ENCODE assay signal across 7 mouse cellular contexts in genomic region chr11:69395634-69396373, GRCm38 (mm10). TPM values are rescaled to one million over a fixed set of nuclear protein-coding genes. Genes with fewer than 3 reads are reported as not detected.
DNase-seq lines count a peak whose midpoint lies in the region; ATAC-seq lines count a peak whose summit lies in the region.

No protein-coding gene starts in this region.

- peak overlapping the region; percentile 98 for H3K27ac ChIP-seq in intestine, embryonic 16.5 days (ENCODE audit: low read length)
- H3K27ac ChIP-seq in midbrain, embryonic 11.5 days (ENCODE audit: low read depth, low read length): peak overlapping the region; percentile 85

- peak overlapping the region; percentile 74 for H3K4me2 ChIP-seq in intestine, embryonic 16.5 days (ENCODE audit: low read depth, low read length)
- peak overlapping the region; percentile 82 for H3K4me2 ChIP-seq in midbrain, embryonic 11.5 days

- peak; percentile 92 for ATAC-seq in intestine, embryonic 16.5 days
- ATAC-seq in midbrain, embryonic 11.5 days (ENCODE audit: low FRiP score): peak; percentile 87

- peak; percentile 83 to 88 for DNase-seq in adrenal gland, adult 18-20 months (ENCODE audit: low spot score in 2 of 2)
- DNase-seq in embryo, embryonic 11.5 days (ENCODE audit: low read depth, low spot score): peak; percentile 99
- peak; percentile 94 to 96 for DNase-seq in gastrocnemius, postnatal 36 days
- peak; percentile 96 for DNase-seq in left cerebral cortex, postnatal 36 days (ENCODE audit: low spot score in 2 of 2)
- DNase-seq in midbrain, embryonic 11.5 days (ENCODE audit: low spot score, missing footprints): peak; percentile 100
- peak; percentile 99 for DNase-seq in skeletal muscle tissue, adult 2 months (ENCODE audit: low read depth, low spot score)

- H3K27me3 ChIP-seq in intestine, embryonic 16.5 days (replicated peaks; ENCODE audit: control insufficient read depth, insufficient read depth, low read length): no peaks in the 10 kb centered on the region
- peaks cover 12% of the 10 kb centered on the region for H3K27me3 ChIP-seq in midbrain, embryonic 11.5 days (ENCODE audit: control insufficient read depth, insufficient read depth, low read length)

- intact Hi-C loops in gastrocnemius, postnatal 36 days (cut with DNase I): no loop called here
- intact Hi-C loops in left cerebral cortex, postnatal 36 days (cut with DNase I): loop anchor here (2.0 to 5.0 kb wide), 2 partner anchors 129 to 181 kb away; no protein-coding TSS in a partner anchor

- peak overlapping the region; percentile 93 for H3K9ac ChIP-seq in intestine, embryonic 16.5 days (ENCODE audit: low read depth, low read length)
- H3K9ac ChIP-seq in midbrain, embryonic 11.5 days (ENCODE audit: low read length): peak overlapping the region; percentile 75

- H3K36me3 ChIP-seq in intestine, embryonic 16.5 days (ENCODE audit: control insufficient read depth, insufficient read depth, low read length): peaks cover 5% of the 10 kb centered on the region
- peaks cover 13% of the 10 kb centered on the region for H3K36me3 ChIP-seq in midbrain, embryonic 11.5 days (ENCODE audit: control insufficient read depth, insufficient read depth, low read length)

- peaks cover 29% of the 10 kb centered on the region for H3K4me1 ChIP-seq in intestine, embryonic 16.5 days (ENCODE audit: control insufficient read depth, insufficient read depth, low read length)
- H3K4me1 ChIP-seq in midbrain, embryonic 11.5 days (ENCODE audit: control insufficient read depth, insufficient read depth, low read length): peaks cover 43% of the 10 kb centered on the region

- H3K9me3 ChIP-seq in intestine, embryonic 16.5 days (ENCODE audit: control insufficient read depth, low read length): no peaks in the 10 kb centered on the region
- no peaks in the 10 kb centered on the region for H3K9me3 ChIP-seq in midbrain, embryonic 11.5 days (ENCODE audit: control insufficient read depth, low read length)

- 0% methylated on average over 48 of the region's 48 CpGs for WGBS in intestine, embryonic 16.5 days
- 1% methylated on average over 42 of the region's 48 CpGs for WGBS in midbrain, embryonic 11.5 days

- H3K4me3 ChIP-seq in intestine, embryonic 16.5 days (ENCODE audit: low read length): peak overlapping the region; percentile 69
- H3K4me3 ChIP-seq in midbrain, embryonic 11.5 days (ENCODE audit: low read depth, low read length): peak overlapping the region; percentile 51

RNA-seq across cellular contexts. Expression of gene Cyb5d1, which starts 0.4 kb away (rescaled TPM):
- total RNA-seq in adrenal gland, adult 18-20 months (2021): 10 to 100 TPM; 41.3 to 50.2 TPM
- 10 to 100 TPM; 24.6 to 26.2 TPM for total RNA-seq in gastrocnemius, postnatal 36 days (2021)
- 22.6 and 24.0 TPM in 2 replicates for polyA plus RNA-seq in intestine, embryonic 16.5 days (2015; fragmentation: Nextera tagmentation; extraction: Ambion mirVana)
- 10 to 100 TPM; 36.4 to 43.1 TPM for total RNA-seq in left cerebral cortex, postnatal 36 days (2021)
- 44.6 and 50.5 TPM in 2 replicates for polyA plus RNA-seq in midbrain, embryonic 11.5 days (2014; fragmentation: Nextera tagmentation; extraction: Ambion mirVana)

RNA-seq across cellular contexts. Expression of gene Naa38, which starts 0.5 kb away (rescaled TPM):
- 100 to 1,000 TPM; 139 to 162 TPM for total RNA-seq in adrenal gland, adult 18-20 months (2021)
- total RNA-seq in gastrocnemius, postnatal 36 days (2021): 10 to 100 TPM; 58.8 to 67.0 TPM
- polyA plus RNA-seq in intestine, embryonic 16.5 days (2015; fragmentation: Nextera tagmentation; extraction: Ambion mirVana): 168 and 170 TPM in 2 replicates
- 100 to 1,000 TPM in 1 of 2 experiments, 10 to 100 TPM in 1; 97.9 to 108 TPM for total RNA-seq in left cerebral cortex, postnatal 36 days (2021)
- polyA plus RNA-seq in midbrain, embryonic 11.5 days (2014; fragmentation: Nextera tagmentation; extraction: Ambion mirVana): 120 and 130 TPM in 2 replicates

RNA-seq across cellular contexts. Expression of gene Tmem88, which starts 2.2 kb away (rescaled TPM):
- 1 to 10 TPM; 7.9 to 8.8 TPM for total RNA-seq in adrenal gland, adult 18-20 months (2021)
- 1 to 10 TPM; 6.3 to 7.9 TPM for total RNA-seq in gastrocnemius, postnatal 36 days (2021)
- 30.8 and 31.0 TPM in 2 replicates for polyA plus RNA-seq in intestine, embryonic 16.5 days (2015; fragmentation: Nextera tagmentation; extraction: Ambion mirVana)
- total RNA-seq in left cerebral cortex, postnatal 36 days (2021): 1 to 10 TPM; 2.9 to 4.7 TPM
- 11.9 and 13.1 TPM in 2 replicates for polyA plus RNA-seq in midbrain, embryonic 11.5 days (2014; fragmentation: Nextera tagmentation; extraction: Ambion mirVana)

RNA-seq across cellular contexts. Expression of gene Kdm6b, which starts 17.7 kb away (rescaled TPM):
- total RNA-seq in adrenal gland, adult 18-20 months (2021): 10 to 100 TPM; 32.7 to 34.8 TPM
- total RNA-seq in gastrocnemius, postnatal 36 days (2021): 10 to 100 TPM; 23.0 to 27.2 TPM
- 17.6 and 18.8 TPM in 2 replicates for polyA plus RNA-seq in intestine, embryonic 16.5 days (2015; fragmentation: Nextera tagmentation; extraction: Ambion mirVana)
- 10 to 100 TPM; 19.9 to 23.9 TPM for total RNA-seq in left cerebral cortex, postnatal 36 days (2021)
- 30.2 and 31.7 TPM in 2 replicates for polyA plus RNA-seq in midbrain, embryonic 11.5 days (2014; fragmentation: Nextera tagmentation; extraction: Ambion mirVana)

RNA-seq across cellular contexts. Expression of gene Chd3, which starts 26.6 kb away (rescaled TPM):
- 100 to 1,000 TPM in 1 of 2 experiments, 10 to 100 TPM in 1; 87.6 to 109 TPM for total RNA-seq in adrenal gland, adult 18-20 months (2021)
- 10 to 100 TPM in 1 of 2 experiments, 1 to 10 TPM in 1; 7.6 to 11.2 TPM for total RNA-seq in gastrocnemius, postnatal 36 days (2021)
- 33.4 and 35.5 TPM in 2 replicates for polyA plus RNA-seq in intestine, embryonic 16.5 days (2015; fragmentation: Nextera tagmentation; extraction: Ambion mirVana)
- total RNA-seq in left cerebral cortex, postnatal 36 days (2021): 100 to 1,000 TPM; 421 to 443 TPM
- 38.2 and 39.4 TPM in 2 replicates for polyA plus RNA-seq in midbrain, embryonic 11.5 days (2014; fragmentation: Nextera tagmentation; extraction: Ambion mirVana)

Comparison
In these comparisons a context has a peak if more than half of its experiments do, and no peak if none do; other contexts are left out.
1. Peak in every context shown above with its lines: DNase-seq, ATAC-seq, H3K4me3 ChIP-seq and H3K27ac ChIP-seq.